Mouse (Mus musculus) spleen, postnatal 36 days (tissue): ENCODE data around the gene Sfxn1.

Experiments
- DNase-seq, 2 experiments: peaks; one replicate each; pipeline ENCODE4 v3.0.0; 2022; ENCODE audit warnings: low spot score in 2 of 2, mixed read lengths in 1 of 2

The Sfxn1 gene

DNA sequence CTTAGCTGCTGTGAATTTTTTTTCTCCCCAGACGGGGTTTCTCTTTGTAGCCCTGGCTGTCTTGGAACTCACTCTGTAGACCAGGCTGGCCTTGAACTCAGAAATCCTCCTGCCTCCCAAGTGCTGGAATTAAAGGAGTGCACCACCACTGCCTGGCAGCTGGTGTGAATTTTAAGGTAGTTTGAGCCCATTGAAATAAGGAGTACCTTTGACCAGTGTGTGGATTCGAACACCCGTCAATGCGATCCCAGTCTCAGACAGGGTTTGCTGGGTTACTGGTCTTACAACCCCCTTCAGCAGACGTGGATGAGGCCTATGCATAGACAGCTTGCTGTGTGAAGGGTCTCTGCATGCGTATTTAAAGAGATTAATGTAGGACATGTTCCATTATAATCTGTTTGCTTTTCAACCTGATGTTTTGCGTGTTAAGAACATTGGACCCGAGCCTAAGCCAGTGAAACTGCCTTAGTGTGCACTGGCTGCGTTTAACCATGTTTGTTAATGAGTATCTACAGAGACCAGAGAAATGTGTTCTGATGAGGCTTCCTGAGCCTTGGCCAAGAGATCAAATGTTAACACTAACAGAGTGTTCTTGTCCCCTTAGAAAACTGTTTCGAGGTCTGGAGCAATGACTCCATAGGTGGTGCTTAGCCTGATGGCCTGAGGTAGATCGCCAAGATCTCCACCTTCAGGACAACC, 5.2 kb downstream of the Sfxn1 start:
- no peak for DNase-seq

DNA sequence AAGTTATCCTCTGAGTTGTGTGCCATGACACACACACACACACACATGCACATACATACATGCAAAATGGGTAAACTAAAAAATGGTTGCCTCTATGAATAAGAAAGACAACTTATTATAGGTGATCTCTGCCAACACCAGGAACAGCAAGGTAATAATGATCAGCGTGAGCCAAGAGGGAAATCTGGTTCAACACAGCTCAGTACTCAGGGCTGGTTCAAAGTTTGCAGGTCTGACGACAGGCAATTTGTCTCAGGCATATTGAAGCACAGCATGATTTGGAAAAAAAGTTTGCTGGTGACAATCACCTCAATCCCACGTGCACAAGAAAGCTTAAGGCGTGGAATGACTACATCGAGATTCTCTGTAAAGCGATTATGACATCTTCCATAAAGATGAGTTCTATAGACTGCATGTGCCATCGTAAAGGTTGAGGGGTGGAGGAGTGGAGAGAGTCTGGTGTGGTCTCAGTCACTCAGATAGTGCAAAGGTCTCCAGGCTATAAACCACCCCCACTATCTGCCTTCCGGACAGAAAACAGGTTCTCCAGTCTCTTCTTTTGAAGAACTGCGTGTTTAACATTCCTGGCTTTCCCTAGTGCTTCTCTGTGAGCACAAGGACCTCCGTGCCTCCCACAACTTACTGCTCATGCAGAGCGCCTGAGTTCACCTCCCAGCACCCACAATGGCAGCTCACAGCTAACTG, 6.0 kb downstream of the Sfxn1 start:
- DNase-seq: no peak

DNA sequence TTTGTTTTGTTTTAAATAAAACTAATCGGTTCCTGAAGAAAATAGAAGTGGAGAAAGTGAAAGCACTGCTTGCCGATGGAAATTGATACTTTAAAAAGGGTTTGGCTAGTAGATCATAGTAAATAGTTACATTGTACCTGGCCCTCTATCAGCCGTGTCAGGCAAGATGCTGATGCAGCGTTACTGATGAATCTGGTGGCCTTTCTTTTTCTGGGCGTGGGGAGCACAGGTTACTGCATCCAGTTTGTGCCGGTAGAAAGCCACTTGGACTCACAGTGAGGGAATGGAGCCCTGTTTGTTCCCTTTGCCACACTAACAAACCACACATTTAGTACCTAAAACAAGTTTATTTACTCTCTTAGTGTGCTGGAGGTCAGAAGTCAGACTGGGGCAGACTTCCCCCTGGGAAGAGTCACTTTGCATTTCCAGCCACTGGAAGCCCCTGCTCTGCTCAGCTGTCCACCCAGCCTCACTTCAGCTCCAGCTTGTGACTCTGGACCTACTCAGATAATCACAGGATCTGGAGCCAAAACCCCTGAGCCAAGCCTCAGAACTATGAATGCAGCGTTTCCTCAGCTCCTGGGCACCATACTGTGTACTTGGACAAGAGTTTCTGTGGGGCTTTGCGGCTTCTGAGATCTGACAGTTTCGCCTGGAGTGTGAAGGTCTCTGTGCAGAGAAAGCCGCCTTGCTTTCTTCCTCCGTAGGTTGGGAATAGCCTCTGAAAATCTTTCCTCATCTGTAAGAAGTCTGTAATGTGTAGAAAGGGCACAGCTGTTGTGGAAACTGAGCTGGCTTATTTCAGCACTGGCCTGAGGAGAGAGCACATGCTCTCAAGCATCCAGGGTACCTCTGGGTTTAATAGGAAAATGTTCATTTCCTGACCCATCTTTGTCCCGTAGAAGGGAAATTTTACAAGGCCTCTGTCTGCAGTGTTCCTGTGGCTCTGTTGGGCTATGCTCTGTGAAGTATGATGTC, 8.4 kb downstream of the Sfxn1 start:
- no peak for DNase-seq

DNA sequence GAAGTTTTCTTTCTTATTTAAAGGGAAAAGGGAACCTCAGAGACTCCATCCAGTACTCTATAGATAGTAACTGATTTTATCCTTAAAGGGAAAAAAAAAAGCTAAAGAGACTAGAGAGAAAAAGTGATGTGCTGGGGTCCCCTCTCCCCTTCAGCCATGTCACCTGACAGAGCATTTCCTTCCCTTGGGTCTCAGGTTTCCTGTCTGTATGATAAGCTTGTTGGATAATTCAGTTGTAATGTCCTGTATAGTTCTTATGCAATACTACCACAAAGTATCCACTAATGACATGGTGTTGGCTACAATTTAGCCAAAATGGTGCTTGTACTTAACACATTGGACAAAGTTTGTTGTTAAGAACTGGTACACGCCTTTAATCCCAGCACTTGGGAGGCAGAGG, 9.1 kb downstream of the Sfxn1 start:
- DNase-seq: no peak

DNA sequence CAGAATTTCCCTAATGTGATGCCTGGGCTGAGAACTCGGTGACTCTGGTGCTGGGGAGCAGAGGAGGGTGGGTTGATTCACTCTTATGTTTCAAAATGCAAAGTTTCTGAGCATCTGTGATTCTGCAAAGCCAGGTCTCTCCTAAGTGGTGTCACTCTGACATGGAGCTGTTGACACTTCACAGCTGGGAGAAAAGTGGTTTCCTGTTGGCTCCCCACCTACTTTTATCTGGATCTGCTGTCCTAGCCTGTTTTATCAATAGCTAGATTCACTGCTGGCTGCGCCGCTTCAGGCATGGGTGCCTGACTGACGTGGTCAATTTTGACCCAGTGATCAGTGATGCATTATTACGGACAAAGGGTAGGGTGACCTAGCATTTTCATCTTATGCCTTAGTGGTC, 11.3 kb downstream of the Sfxn1 start:
- DNase-seq: no peak

DNA sequence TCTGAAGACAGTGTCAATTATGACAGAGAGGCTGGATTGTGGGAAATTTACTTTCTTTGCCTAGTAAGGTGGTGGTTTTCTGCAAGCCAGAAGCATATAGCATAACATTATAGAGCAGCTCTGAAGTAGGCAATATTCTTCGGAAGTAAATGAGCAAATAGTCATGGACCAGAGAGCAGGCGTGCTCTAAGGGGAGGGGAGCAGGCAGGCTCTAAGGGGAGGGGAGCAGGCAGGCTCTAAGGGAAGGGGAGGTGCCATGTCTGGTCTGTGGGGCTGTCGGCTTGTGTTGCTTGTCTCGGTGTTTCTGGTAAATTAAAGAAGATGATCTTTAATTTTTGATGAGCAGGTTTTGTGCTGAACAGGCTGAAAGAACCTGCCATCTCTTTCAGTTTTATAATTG, 12.5 kb downstream of the Sfxn1 start:
- DNase-seq: no peak

DNA sequence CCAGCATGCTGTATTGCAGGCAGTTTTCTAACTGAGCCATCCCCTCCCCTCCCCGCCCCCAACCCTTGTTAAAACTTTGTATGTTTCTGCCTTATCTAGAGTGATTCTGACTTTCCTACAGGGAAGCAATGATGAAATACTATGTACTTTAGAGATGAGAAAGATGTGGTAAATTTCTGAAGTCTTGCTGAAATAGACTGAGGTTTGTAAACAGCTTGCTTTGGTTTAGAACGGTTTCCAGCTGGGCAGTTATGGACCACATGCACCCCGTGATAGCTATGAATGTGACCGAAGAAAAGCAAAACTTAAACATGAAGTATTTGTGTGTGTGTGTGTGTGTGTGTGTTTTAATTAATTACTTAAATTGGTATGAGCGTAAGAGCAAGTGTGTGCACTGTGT, 13.2 kb downstream of the Sfxn1 start:
- DNase-seq: no peak

DNA sequence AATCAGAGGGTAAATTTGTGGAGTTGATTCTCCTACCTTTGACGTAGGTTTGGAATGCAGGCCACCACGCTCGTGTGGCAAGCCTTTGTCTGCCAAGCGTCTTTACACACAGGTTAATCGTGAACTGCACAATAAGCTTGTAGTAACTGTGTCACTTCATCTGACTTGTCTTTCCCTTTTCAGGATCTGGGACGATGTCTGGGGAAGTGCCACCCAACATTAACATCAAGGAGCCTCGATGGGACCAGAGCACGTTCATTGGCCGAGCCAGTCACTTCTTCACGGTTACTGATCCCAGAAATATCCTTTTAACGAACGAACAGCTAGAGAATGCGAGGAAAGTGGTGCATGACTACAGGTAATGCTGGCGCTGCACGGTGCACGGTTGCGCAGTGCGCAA, 13.6 kb downstream of the Sfxn1 start:
- DNase-seq: no peak

DNA sequence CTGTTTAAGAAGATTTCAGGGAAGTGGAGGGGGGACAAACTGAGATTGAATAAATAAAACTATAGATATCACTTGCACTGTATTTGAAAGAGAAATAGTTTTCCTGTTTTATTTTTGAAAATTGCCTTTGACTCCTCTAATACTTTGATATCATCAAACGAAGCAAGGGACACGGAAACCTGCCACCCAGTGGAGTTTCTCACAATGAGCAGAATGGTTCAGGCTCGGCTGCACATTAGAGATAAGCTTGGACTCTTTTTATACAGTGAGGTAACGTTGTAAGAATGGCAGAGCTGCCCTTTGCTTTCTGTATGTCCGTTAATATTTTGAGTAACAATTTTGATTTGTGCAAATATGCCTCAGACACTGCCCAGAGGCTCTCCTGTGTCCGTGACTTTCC, 20.1 kb downstream of the Sfxn1 start:
- DNase-seq: no peak

DNA sequence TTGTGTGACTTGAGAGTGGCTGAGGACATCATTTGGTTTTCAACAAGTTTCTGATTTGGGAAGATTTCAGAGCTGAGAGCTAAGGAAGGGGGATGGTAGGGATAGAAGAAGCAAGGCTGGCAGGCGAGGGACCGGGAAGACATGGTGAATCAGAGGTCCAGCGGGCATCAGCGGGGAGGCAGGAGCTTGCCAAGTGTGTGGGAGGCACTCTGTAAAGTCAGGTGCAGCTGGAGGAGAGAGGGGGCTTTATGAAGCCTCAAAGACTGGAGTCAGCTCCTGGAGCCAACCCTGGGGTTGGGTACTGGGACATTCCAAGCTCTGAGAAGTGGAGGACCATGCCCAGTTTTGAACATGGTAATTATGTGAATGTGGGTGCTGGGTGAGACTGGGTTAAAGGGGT, 22.7 kb downstream of the Sfxn1 start:
- DNase-seq: no peak

DNA sequence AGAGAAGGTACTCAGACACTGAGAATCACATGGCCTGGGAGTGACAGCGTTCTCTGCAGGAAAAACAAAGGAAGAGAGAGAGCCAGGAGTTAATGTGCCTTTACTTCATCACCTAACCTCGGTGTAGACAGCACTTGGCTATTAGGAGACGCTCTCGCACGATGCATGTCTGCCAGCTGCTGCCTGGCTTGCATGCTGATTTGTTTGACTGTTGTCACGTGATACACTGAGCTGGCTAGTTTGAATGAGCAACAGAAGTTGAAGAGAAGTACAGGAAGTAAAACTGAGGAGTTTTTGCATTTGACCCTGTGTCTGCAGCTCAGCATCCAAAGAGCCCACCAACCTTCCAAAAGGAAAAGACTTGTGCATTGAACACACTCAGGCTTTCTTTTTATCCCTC, 23.3 kb downstream of the Sfxn1 start:
- no peak for DNase-seq

DNA sequence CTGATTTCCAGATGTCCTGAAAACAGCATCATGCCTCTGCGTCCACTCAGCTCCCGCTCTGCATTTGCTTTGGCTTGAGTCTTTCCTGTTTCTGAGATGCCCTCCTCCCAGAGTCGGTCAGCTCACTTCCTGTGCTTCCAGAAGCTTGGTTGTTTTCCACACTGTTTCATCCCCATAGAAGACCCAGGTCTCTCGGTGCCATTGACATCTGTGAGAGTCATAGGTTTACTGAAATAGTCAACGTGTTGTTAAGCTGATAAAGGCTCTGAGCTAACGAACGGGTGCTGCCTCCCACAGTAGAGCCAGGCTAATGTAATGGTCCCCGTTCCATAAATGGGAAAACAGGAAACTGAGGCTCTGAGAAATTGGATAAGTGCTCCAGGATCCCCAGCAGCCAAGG, 24.1 kb downstream of the Sfxn1 start:
- DNase-seq: no peak

DNA sequence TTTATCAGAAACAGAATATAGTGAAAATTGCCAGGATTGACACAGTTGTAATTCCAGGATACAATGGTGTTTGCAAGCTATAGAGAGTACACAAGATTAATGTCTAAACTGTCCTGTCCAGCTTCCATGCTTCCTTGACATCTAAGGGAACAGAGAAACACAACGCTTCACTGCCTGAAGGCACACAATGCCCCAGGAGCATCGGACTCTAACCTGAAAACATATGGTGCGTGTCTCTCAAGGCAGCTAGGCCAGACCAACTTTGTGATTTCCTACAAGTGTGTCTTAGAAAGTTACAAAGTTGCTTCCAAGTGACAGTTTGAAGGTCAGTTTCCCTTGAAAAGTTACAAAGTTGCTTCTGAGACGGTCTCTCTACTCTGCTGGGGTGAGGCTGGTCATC, 25.6 kb downstream of the Sfxn1 start:
- no peak for DNase-seq

DNA sequence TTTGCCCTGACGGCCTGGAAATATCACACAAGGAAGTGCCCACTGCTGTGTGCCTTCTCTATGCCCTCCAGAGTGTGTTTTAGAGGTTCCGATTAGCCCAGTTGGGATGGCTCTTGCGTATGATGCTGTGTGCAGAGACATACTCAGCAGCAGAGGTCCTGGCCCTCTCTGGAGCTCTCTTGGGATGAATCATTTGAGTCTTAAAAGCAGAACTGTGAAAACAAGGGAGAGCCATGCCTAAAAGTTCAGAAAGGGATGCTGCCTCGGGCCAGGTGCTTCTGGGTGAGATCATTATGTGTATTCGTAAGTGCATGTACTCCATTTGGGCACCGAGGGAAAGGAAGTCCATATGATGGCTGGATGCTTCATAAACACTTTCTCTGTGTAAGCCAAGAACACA, 26.1 kb downstream of the Sfxn1 start:
- no peak for DNase-seq

DNA sequence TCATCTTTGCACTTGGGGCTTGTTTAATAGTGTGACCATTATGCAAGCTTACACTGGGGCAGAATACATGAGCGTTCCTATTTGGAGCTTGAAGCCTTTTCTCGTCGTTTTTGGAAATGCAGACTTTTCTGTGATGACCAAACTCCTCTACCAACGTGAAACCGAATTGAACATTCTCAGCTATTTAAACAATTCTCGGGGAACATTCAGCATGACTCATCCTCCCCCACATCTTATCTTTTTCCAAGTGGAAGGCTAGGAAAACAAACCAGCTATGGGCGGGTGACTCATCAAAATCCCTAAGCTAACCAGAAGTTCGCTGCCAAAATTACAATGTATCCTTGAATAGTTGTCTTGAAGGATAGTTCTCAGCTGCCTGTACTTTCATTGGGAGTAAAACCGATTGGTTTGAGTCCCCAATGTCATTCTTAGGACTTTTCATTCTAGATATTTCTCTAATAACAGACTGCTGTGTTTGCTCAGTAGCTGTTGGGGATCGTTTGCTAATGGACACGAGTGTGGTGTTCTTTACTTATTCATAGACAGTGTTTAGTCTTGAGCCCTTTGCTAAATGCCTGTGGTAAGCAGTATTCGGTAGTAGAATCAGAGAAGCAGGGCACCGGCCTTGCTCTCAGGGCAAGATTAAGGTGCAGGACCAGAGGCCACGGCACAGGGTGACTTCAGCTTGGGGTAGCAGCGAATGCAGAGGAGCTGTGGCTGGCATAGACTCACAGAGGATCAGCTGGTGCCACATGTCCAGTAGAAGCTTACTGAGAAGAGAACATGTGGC, 29.6 kb downstream of the Sfxn1 start:
- no peak for DNase-seq

DNA sequence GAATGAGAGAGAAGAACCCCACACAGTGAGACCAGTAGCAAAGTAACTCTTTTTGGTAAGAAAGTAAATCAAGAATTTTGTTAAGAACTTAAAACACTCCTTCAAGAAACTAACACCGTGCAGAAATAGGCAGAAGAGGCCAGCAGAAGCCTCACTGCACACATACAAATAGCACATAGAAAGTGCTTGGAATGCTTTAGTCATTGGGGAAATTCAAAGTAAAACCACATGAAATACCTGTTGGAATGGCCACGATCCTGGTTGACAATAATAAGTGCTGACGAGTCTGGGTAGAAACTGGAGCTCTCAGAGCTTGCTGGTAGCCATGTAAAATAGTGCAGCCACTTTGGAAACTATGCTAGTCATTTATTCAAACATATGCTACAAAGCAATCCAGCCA, 30.4 kb downstream of the Sfxn1 start:
- DNase-seq: no peak

DNA sequence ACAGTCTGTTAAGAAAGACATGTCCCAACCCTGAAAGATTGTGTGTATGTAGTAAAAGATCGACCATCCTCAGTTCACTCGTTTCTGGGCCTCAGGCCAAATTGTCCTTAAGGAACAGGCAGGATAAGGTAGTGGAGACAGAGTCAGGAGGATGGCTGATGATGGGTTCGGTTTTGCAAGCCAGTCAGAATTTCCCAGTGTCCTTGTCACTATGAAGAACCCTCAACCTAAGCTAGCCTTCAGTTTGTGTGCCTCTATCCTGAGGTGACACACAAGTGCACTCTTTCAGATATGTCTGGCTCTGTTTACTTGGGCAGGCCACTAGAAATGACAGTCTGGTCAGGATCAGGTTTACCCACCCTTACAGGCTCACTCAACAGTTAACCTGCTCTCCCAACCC, 31.6 kb downstream of the Sfxn1 start:
- no peak for DNase-seq

DNA sequence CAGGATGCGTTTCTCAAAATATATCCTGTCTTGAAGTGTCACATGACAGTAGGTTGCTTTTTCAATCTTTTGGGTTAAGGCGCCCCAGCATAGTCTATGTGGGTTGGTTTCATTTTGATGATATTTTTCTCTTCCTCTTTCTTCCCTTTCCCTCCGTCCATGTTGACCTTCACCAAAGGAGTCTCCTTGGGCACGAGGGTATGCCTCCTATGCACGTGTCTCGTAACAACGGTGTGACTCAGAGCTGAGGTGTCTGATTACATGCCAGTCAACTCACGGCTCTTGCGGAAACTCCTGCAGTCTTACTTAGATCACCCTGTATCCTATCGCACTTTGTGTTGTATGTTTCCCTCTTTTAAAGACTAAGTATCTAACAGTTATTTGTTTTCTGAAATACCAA, 32.2 kb downstream of the Sfxn1 start:
- DNase-seq: no peak

DNA sequence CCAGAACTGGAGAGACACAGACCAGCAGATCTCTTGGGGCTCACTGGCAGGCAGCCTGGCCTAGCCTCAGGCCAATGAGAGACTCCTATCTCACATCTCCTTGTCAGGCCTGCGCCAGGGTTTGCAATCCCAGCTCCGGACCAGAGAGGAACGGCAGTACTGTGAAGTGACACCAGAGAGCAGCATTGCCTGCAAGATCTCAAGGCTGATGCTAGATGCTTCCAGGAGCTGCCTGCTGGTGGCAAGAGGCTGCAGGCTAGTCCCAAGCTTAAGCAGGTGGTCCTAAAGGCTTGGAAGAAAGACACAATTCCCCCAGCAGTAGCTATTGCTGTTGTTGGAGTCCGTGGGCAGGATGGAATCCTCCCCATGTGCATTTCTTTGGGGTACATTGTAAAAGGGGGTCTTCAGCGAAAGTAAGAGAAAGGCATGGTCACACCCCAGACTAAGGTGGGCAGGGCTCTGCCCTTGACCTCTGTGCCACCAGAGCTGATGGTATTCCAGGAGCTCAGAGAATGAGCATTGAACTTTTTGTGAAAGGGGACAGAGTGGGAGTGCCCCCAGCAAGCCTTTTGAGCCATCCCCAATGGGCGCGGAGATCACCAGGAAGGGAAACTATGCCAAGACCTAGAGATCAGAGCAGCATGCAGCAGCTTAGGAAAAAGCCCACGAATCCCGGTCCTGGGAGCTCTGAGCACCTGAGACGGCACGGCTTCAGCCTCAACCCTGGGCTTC, 42.3 kb downstream of the Sfxn1 start:
- peak; percentile 39 to 44 for DNase-seq

DNA sequence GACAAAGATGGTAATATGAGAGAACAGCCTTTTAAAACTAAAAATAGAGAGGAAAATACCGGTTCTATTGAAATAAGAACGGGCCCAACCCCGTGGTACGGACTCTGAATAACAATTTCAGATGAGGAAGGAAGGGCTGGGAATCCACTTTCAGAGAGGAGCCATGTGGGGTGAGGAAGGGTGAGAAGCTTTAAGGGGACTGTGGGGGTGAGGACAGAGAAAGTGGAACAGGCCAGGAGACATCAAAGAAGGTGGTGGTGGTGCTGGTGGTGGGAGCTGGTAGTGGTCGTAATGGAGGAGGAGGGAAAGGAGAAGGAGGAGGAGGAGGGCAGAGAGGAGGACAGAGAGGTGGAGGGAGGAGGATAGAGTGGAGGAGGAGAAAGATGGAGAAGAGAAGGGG, 43.3 kb downstream of the Sfxn1 start:
- DNase-seq: no peak

DNA sequence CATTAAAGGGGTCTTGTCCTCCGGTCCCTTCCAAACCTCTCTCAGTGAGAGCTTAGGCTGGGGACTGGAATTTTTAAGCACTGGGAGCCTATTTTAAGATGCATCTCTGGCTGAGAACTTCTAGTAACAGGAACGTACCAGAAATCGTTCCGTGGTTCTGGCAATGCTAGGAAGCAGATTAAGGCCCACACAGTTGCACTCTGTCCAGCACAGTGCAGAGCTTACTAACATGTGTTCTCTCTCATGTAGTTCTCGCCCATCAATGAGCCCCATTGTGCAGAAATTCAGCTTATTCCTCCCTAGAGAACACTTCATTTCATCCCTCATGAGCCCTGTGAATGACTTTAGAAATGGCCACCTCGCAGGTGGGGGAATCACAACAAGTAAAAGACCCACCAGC, 44.1 kb downstream of the Sfxn1 start:
- DNase-seq: no peak
